Mouse (Mus musculus): ENCODE data around the gene Nr1h2.

- TF ChIP-seq CTCF (conservative IDR thresholded peaks at IDR 0.05; ENCODE audit: insufficient read depth, insufficient read length, low read depth, low read length) (no peak), POLR2A (IDR thresholded peaks at IDR 0.05; ENCODE audit: low read depth, low read length) (no peak)
Observed at GRCm38 (mm10) chr7:44594291-44594690, 40.5 kb upstream of the Nr1h2 start.

Measured in kidney, adult 2 months (tissue).